Mouse (Mus musculus): ENCODE data around the gene Isl2. TPM values are rescaled to one million over a fixed set of nuclear protein-coding genes. Genes with fewer than 3 reads are reported as not detected.

Isl2 gene
- polyA plus RNA-seq, 1 experiment: not detected

DNA sequence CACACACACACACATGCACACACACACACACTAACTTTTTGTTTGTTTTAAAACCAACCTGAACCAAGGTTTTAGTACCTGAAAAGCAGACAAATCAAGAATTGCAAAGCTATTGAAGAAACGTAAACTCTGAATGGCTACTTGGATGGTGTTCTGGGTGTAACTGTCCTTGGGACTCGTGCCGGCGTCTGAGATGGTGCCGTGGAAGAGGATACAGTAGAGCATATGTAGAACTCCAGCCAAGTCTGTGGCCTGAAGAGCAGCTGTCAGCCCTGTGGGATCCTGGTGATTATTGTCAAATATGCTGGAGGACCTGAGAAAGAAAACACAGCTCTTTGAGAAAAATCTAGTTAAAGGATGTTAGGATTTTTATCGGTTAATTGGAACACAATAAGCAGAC is 47.7 kb downstream of the Isl2 start:
- no peaks in the 10 kb centered on the region for H3K9me3 ChIP-seq (replicated peaks; ENCODE audit: control insufficient read depth, insufficient read depth, low read length, poor library complexity, severe bottlenecking)
- no peak overlapping the region for H3K4me3 ChIP-seq (ENCODE audit: low read depth, low read length)
- no peaks in the 10 kb centered on the region; the same call in 1 of the 2 replicates for H3K27me3 ChIP-seq (ENCODE audit: control insufficient read depth, insufficient read depth, low read length, poor library complexity, severe bottlenecking)
- no peaks in the 10 kb centered on the region for H3K4me1 ChIP-seq (ENCODE audit: control insufficient read depth, insufficient read depth, low read length)
- no peak overlapping the region for H3K9ac ChIP-seq (ENCODE audit: low read depth, poor library complexity, severe bottlenecking)
- no peaks in the 10 kb centered on the region for H3K36me3 ChIP-seq (ENCODE audit: control insufficient read depth, insufficient read depth, low read length, poor library complexity, severe bottlenecking)
- H3K27ac ChIP-seq (ENCODE audit: insufficient read depth, low read length): no peak overlapping the region
- TF ChIP-seq EP300 (IDR thresholded peaks at IDR 0.05; ENCODE audit: insufficient read depth, low read depth, low read length) (no peak), CTCF (IDR thresholded peaks at IDR 0.05; ENCODE audit: low read depth, low read length) (no peak), POLR2A (IDR thresholded peaks at IDR 0.05; ENCODE audit: insufficient read depth, low read length) (no peak)

Other genes with a start within 250 kb of the Isl2 start
- gene Nrg4, start 211.8 kb upstream of the Isl2 start, polyA plus RNA-seq (2011; ENCODE audit: insufficient read depth, insufficient read length, low read depth, missing spikeins): 1.8 and 2.8 TPM in 2 replicates
- gene Tmem266, start 211.8 kb upstream of the Isl2 start, polyA plus RNA-seq (2011; ENCODE audit: insufficient read depth, insufficient read length, low read depth, missing spikeins): 0.36 and 1.1 TPM in 2 replicates
- 83.0 and 86.6 TPM in 2 replicates for gene Etfa, start 26.4 kb upstream of the Isl2 start, polyA plus RNA-seq (2011; ENCODE audit: insufficient read depth, insufficient read length, low read depth, missing spikeins)